Mouse (Mus musculus): Measurements from ENCODE around the gene Tspan12. TPM values are rescaled to one million over a fixed set of nuclear protein-coding genes. Genes with fewer than 3 reads are reported as not detected.

Gene Tspan12
- 0.38 TPM for total RNA-seq (2023)

DNA sequence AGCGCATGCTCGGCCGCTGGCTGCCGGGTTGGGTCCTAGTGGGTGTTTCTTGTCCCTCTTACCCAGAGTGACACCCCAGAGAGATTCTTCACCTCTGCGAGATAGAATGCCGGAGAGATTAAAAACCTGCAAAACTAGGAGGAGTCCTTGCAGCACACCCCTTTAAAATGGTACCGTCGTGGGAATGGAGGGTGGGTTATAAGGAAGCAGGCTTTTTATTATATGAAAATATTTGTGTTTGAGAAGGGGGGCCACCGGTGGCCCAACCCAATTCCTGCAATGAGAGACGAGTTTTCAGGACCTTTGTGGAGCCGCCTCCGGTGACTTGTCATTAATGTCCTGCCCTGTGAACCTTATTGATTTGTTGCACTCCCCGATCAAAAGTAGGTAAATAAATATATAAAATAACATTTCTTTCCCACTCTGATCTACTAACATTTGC, at the start of gene Tspan12:
TSS of gene Tspan12 (minus strand) at position 172 of the 442 bp plus-strand sequence.

Other genes starting within 250 kb of the Tspan12 start
- 87.3 TPM for gene Ing3, start 97.1 kb upstream of the Tspan12 start, total RNA-seq (2023)
- gene Cped1, start 133.4 kb upstream of the Tspan12 start, total RNA-seq (2023) = 0.12 TPM

Data from CD4-positive naive resting alpha-beta T cell, adult 57 days (primary cell).